Mouse (Mus musculus): ENCODE results near the gene Olig2.

Gene Olig2

GRCm38 (mm10) chr16:91269468-91270211 lies 44.4 kb downstream of the Olig2 start, which contains the start of gene Olig1:
Gene Olig1 (plus strand): TSS chr16:91269772.
- no peak for DNase-seq (ENCODE audit: extremely low read depth, low read depth, low spot score)

GRCm38 (mm10) chr16:91270212-91270971 lies 45.1 kb downstream of the Olig2 start:
- DNase-seq (ENCODE audit: extremely low read depth, low read depth, low spot score) = no peak

GRCm38 (mm10) chr16:91270982-91271549 lies 45.8 kb downstream of the Olig2 start:
- no peak for DNase-seq (ENCODE audit: extremely low read depth, low read depth, low spot score)

DNA sequence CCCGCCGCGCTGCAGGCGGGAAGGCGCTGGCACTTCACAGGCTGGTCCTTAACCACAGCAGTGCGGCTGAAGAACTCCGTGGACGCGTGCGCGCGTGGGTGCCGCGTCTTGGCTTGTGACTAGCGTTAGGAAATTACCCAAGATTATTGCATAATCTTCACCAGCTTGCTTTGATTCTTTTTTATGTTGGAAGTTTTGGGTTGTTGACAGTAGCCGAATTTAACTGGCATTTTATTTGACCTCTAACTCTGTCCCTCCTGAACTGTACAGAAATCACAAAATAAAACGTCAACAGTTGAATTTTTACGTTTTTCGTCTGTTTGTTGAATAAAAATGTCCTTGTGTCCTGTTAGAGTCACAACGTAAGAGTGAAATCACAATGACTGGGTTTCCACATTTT lies 46.4 kb downstream of the Olig2 start:
- DNase-seq (ENCODE audit: extremely low read depth, low read depth, low spot score) = peak; percentile 30

Data from fat pad, adult 2 months (tissue).